ENCODE assay signal across 8 mouse cellular contexts in genomic region chr5:137630602-137631001, GRCm38 (mm10). TPM values are rescaled to one million over a fixed set of nuclear protein-coding genes. Genes with fewer than 3 reads are reported as not detected.
DNase-seq lines count a peak whose midpoint lies in the region; ATAC-seq lines count a peak whose summit lies in the region.

No protein-coding gene starts in this region.

- no peaks in the 10 kb centered on the region for H3K27me3 ChIP-seq in heart, embryonic 12.5 days (replicated peaks)
- no peaks in the 10 kb centered on the region for H3K27me3 ChIP-seq in kidney, embryonic 16.5 days (ENCODE audit: insufficient read depth, low read length)

- H3K36me3 ChIP-seq in heart, embryonic 12.5 days, result peaks cover 26% of the 10 kb centered on the region
- H3K36me3 ChIP-seq in kidney, embryonic 16.5 days (ENCODE audit: insufficient read depth, low read length), result peaks cover 17% of the 10 kb centered on the region

- WGBS in heart, embryonic 12.5 days, result 31% methylated on average over 3 of the region's 3 CpGs
- WGBS in kidney, embryonic 16.5 days, result 6% methylated on average over 3 of the region's 3 CpGs

- peaks cover 32% of the 10 kb centered on the region for H3K4me1 ChIP-seq in heart, embryonic 12.5 days (replicated peaks)
- H3K4me1 ChIP-seq in kidney, embryonic 16.5 days (ENCODE audit: insufficient read depth, low read length), result peaks cover 39% of the 10 kb centered on the region

- no peaks in the 10 kb centered on the region for H3K9me3 ChIP-seq in heart, embryonic 12.5 days (replicated peaks)
- H3K9me3 ChIP-seq in kidney, embryonic 16.5 days (ENCODE audit: low read length), result no peaks in the 10 kb centered on the region

- peak overlapping the region; percentile 71 for H3K27ac ChIP-seq in heart, embryonic 12.5 days (ENCODE audit: poor library complexity, severe bottlenecking)
- H3K27ac ChIP-seq in kidney, embryonic 16.5 days (ENCODE audit: low read length), result peak overlapping the region; percentile 98

- peak overlapping the region; percentile 83 for H3K4me2 ChIP-seq in heart, embryonic 12.5 days
- peak overlapping the region; percentile 89 for H3K4me2 ChIP-seq in kidney, embryonic 16.5 days (replicated peaks; ENCODE audit: low read depth, low read length)

- H3K9ac ChIP-seq in heart, embryonic 12.5 days, result peak overlapping the region; percentile 79
- H3K9ac ChIP-seq in kidney, embryonic 16.5 days (replicated peaks; ENCODE audit: low read length), result peak overlapping the region; percentile 85

- ATAC-seq in heart, embryonic 12.5 days (ENCODE audit: insufficient number of reproducible peaks, low FRiP score), result no peak
- peak; percentile 2; the same call in 1 of the 2 replicates for ATAC-seq in kidney, embryonic 16.5 days (ENCODE audit: low FRiP score, low TSS enrichment)
- no peak for ATAC-seq in megakaryocyte progenitor cell, adult 5-6 weeks (replicated peaks; ENCODE audit: poor library complexity)

- H3K4me3 ChIP-seq in heart, embryonic 12.5 days, result peak overlapping the region; percentile 73
- peak overlapping the region; percentile 83 for H3K4me3 ChIP-seq in kidney, embryonic 16.5 days (ENCODE audit: low read length)

- peak; percentile 9 for DNase-seq in adrenal gland, postnatal 14 days
- DNase-seq in adrenal gland, postnatal 4 days (ENCODE audit: low spot score in 2 of 2), result no peak
- peak; percentile 85 for DNase-seq in R1 (ENCODE audit: low read depth, low spot score)
- peak; percentile 67 to 85 for DNase-seq in lung, postnatal 4 days
- no peak for DNase-seq in adrenal gland, postnatal 36 days

RNA-seq across cellular contexts. Expression of gene Gm20605, which starts 1.6 kb away (rescaled TPM):
- 7.2 and 11.6 TPM in 2 replicates for total RNA-seq in adrenal gland, postnatal 14 days (2021)
- 10 to 100 TPM; 16.3 to 16.4 TPM for total RNA-seq in adrenal gland, postnatal 4 days (2021)
- polyA plus RNA-seq in heart, embryonic 12.5 days (2016; fragmentation: Nextera tagmentation; extraction: Ambion mirVana), result 6.9 and 7.1 TPM in 2 replicates
- 18.4 and 20.9 TPM in 2 replicates for polyA plus RNA-seq in kidney, embryonic 16.5 days (2015; fragmentation: Nextera tagmentation; extraction: Ambion mirVana)
- total RNA-seq in adrenal gland, postnatal 36 days (2021), result 1 to 10 TPM; 7.9 to 9.6 TPM
- 5.5 and 8.3 TPM in 2 replicates for total RNA-seq in megakaryocyte progenitor cell, adult 5-6 weeks (2015)
- 4.3 and 8.0 TPM in 2 replicates for total RNA-seq in megakaryocyte progenitor cell, adult 5-6 weeks (2017)

RNA-seq across cellular contexts. Expression of gene Lrch4, which starts 1.7 kb away (rescaled TPM):
- total RNA-seq in adrenal gland, postnatal 14 days (2021), result 30.1 and 35.9 TPM in 2 replicates
- 10 to 100 TPM; 27.9 to 34.5 TPM for total RNA-seq in adrenal gland, postnatal 4 days (2021)
- polyA plus RNA-seq in heart, embryonic 12.5 days (2016; fragmentation: Nextera tagmentation; extraction: Ambion mirVana), result 24.3 and 27.3 TPM in 2 replicates
- 39.5 and 51.8 TPM in 2 replicates for polyA plus RNA-seq in kidney, embryonic 16.5 days (2015; fragmentation: Nextera tagmentation; extraction: Ambion mirVana)
- total RNA-seq in adrenal gland, postnatal 36 days (2021), result 10 to 100 TPM; 23.5 to 36.1 TPM
- total RNA-seq in megakaryocyte progenitor cell, adult 5-6 weeks (2015), result 37.8 and 38.0 TPM in 2 replicates
- total RNA-seq in megakaryocyte progenitor cell, adult 5-6 weeks (2017), result 27.3 and 29.5 TPM in 2 replicates

RNA-seq across cellular contexts. Expression of gene Fbxo24, which starts 1.8 kb away (rescaled TPM):
- 0.38 and 0.85 TPM in 2 replicates for total RNA-seq in adrenal gland, postnatal 14 days (2021)
- 1 to 10 TPM; 1.2 to 3.3 TPM for total RNA-seq in adrenal gland, postnatal 4 days (2021)
- 0.15 TPM in 1 of 2 replicates, not detected in the other for polyA plus RNA-seq in heart, embryonic 12.5 days (2016; fragmentation: Nextera tagmentation; extraction: Ambion mirVana)
- 0.09 and 0.13 TPM in 2 replicates for polyA plus RNA-seq in kidney, embryonic 16.5 days (2015; fragmentation: Nextera tagmentation; extraction: Ambion mirVana)
- 1 to 10 TPM in 1 of 2 experiments, under 1 TPM in 1; 0.93 to 1.7 TPM for total RNA-seq in adrenal gland, postnatal 36 days (2021)
- not detected in 2 replicates for total RNA-seq in megakaryocyte progenitor cell, adult 5-6 weeks (2015)
- total RNA-seq in megakaryocyte progenitor cell, adult 5-6 weeks (2017), result 0.21 TPM in 1 of 2 replicates, not detected in the other

RNA-seq across cellular contexts. Expression of gene Sap25, which starts 10.5 kb away (rescaled TPM):
- 7.4 and 12.8 TPM in 2 replicates for total RNA-seq in adrenal gland, postnatal 14 days (2021)
- 1 to 10 TPM; 8.3 to 8.9 TPM for total RNA-seq in adrenal gland, postnatal 4 days (2021)
- polyA plus RNA-seq in heart, embryonic 12.5 days (2016; fragmentation: Nextera tagmentation; extraction: Ambion mirVana), result 5.2 and 5.3 TPM in 2 replicates
- polyA plus RNA-seq in kidney, embryonic 16.5 days (2015; fragmentation: Nextera tagmentation; extraction: Ambion mirVana), result 11.7 and 13.3 TPM in 2 replicates
- total RNA-seq in adrenal gland, postnatal 36 days (2021), result 1 to 10 TPM; 1.9 to 7.8 TPM
- total RNA-seq in megakaryocyte progenitor cell, adult 5-6 weeks (2015), result 24.9 and 29.5 TPM in 2 replicates
- 14.2 and 18.0 TPM in 2 replicates for total RNA-seq in megakaryocyte progenitor cell, adult 5-6 weeks (2017)

RNA-seq across cellular contexts. Expression of gene Irs3, which starts 14.9 kb away (rescaled TPM):
- 4.2 and 4.6 TPM in 2 replicates for total RNA-seq in adrenal gland, postnatal 14 days (2021)
- total RNA-seq in adrenal gland, postnatal 4 days (2021), result under 1 TPM; 0.56 to 0.79 TPM
- polyA plus RNA-seq in heart, embryonic 12.5 days (2016; fragmentation: Nextera tagmentation; extraction: Ambion mirVana), result 0.20 and 0.21 TPM in 2 replicates
- polyA plus RNA-seq in kidney, embryonic 16.5 days (2015; fragmentation: Nextera tagmentation; extraction: Ambion mirVana), result 0.94 and 1.4 TPM in 2 replicates
- 1 to 10 TPM; 4.8 to 6.2 TPM for total RNA-seq in adrenal gland, postnatal 36 days (2021)
- total RNA-seq in megakaryocyte progenitor cell, adult 5-6 weeks (2015), result not detected in 2 replicates
- not detected in 2 replicates for total RNA-seq in megakaryocyte progenitor cell, adult 5-6 weeks (2017)

Comparison
In these comparisons a context has a peak if more than half of its experiments do, and no peak if none do; other contexts are left out.
1. DNase-seq: peak in adrenal gland, postnatal 14 days (single experiment), R1 (single experiment) and lung, postnatal 4 days (2 of 2); none in adrenal gland, postnatal 4 days (0 of 2) and adrenal gland, postnatal 36 days (0 of 2).